Mouse (Mus musculus) MEL (cell line): ENCODE measurements at regions not wholly inside any gene's neighbourhood (a gene's known extent, or its start where the extent isn't known, plus 50 kb on each side); places are given as distances from the start of the nearest gene placed in this dataset.

Experiments used
- DNase-seq: peaks from one replicate; pipeline ENCODE4 v3.0.0; 2011; ENCODE audit warnings: low read depth, low spot score
- H3K27ac ChIP-seq: 2 replicates; pipeline ENCODE4 v1.5.1; 2012; ENCODE audit warnings: low read depth, mild to moderate bottlenecking, control low read depth, low read length, moderate library complexity; ENCODE audit not compliant: control insufficient read depth
- H3K27me3 ChIP-seq, 2 experiments: fragments of 150-350 bp in 1 of 2; sonication (generic) in 1 of 2; 2 replicates each; pipeline ENCODE4 v1.6.1; 2012; ENCODE audit warnings: low read length in 2 of 2, mild to moderate bottlenecking in 2 of 2, improper control_type of control experiment in 1 of 2, moderate library complexity in 1 of 2; ENCODE audit not compliant: insufficient read depth in 2 of 2, control insufficient read depth in 1 of 2
- H3K36me3 ChIP-seq, 2 experiments: 2 replicates each; pipeline ENCODE4 v1.6.1; 2012 to 2014; ENCODE audit warnings: low read length in 2 of 2, improper control_type of control experiment in 1 of 2, inconsistent platforms in 1 of 2, mild to moderate bottlenecking in 1 of 2; ENCODE audit not compliant: insufficient read depth in 2 of 2, control insufficient read depth in 1 of 2
- H3K4me1 ChIP-seq, 2 experiments: fragments of 150-350 bp in 1 of 2; sonication (generic) in 1 of 2; 2 replicates each; pipeline ENCODE4 v1.6.1; 2012; ENCODE audit warnings: low read length in 2 of 2, improper control_type of control experiment in 1 of 2, mild to moderate bottlenecking in 1 of 2; ENCODE audit not compliant: insufficient read depth in 2 of 2, control insufficient read depth in 1 of 2
- H3K4me3 ChIP-seq, 2 experiments: fragments of 150-350 bp in 1 of 2; sonication (generic) in 1 of 2; 2 replicates each; pipeline ENCODE4 v1.5.1; 2012; ENCODE audit warnings: low read depth in 2 of 2, low read length in 2 of 2, mild to moderate bottlenecking in 2 of 2, moderate library complexity in 2 of 2, control low read depth in 1 of 2, improper control_type of control experiment in 1 of 2; ENCODE audit not compliant: control insufficient read depth in 1 of 2, insufficient read depth in 1 of 2
- H3K79me2 ChIP-seq: 2 replicates; pipeline ENCODE4 v1.6.1; 2012; ENCODE audit warnings: mild to moderate bottlenecking, low read length, moderate library complexity; ENCODE audit not compliant: control insufficient read depth, poor library complexity, insufficient read depth
- H3K9ac ChIP-seq: 2 replicates; pipeline ENCODE4 v1.6.1; 2012; ENCODE audit warnings: low read depth, mild to moderate bottlenecking, control low read depth, low read length, moderate library complexity; ENCODE audit not compliant: control insufficient read depth, poor library complexity, severe bottlenecking
- H3K9me3 ChIP-seq: fragments of 150-350 bp; sonication (generic); replicated peaks from 2 replicates; pipeline ENCODE4 v1.6.1; 2012; ENCODE audit warnings: mild to moderate bottlenecking, low read length, improper control_type of control experiment, moderate library complexity; ENCODE audit not compliant: insufficient read depth
- BHLHE40 ChIP-seq: IDR thresholded peaks from 2 replicates; pipeline ENCODE4 v1.6.1; 2012; ENCODE audit warnings: low read depth, mild to moderate bottlenecking, inconsistent platforms, low read length, improper control_type of control experiment, borderline replicate concordance
- CHD1 ChIP-seq: IDR thresholded peaks from 2 replicates; pipeline ENCODE4 v1.6.1; 2012; ENCODE audit warnings: low read depth, mild to moderate bottlenecking, inconsistent platforms, low read length, improper control_type of control experiment
- CHD2 ChIP-seq: IDR thresholded peaks from 2 replicates; pipeline ENCODE4 v1.6.1; 2011; ENCODE audit warnings: low read length, improper control_type of control experiment
- CTCF ChIP-seq, 3 experiments: IDR thresholded peaks in 2 of 3; conservative IDR thresholded peaks in 1 of 3; 2 replicates each; pipeline ENCODE4 v1.5.1; 2011 to 2012; ENCODE audit warnings: low read length in 3 of 3, low read depth in 2 of 3, mild to moderate bottlenecking in 2 of 3, improper control_type of control experiment in 1 of 3, inconsistent platforms in 1 of 3, mixed read lengths in 1 of 3, moderate library complexity in 1 of 3; ENCODE audit not compliant: control insufficient read depth in 1 of 3, insufficient read depth in 1 of 3, poor library complexity in 1 of 3, severe bottlenecking in 1 of 3
- ELF1 ChIP-seq: IDR thresholded peaks from 2 replicates; pipeline ENCODE4 v1.6.1; 2014; ENCODE audit warnings: low read depth, mild to moderate bottlenecking, inconsistent platforms, low read length, improper control_type of control experiment, moderate library complexity
- EP300 ChIP-seq, 2 experiments: IDR thresholded peaks; 2 replicates each; pipeline ENCODE4 v1.6.1; 2011; ENCODE audit warnings: improper control_type of control experiment in 2 of 2, low read length in 2 of 2, low read depth in 1 of 2, mild to moderate bottlenecking in 1 of 2
- ETS1 ChIP-seq: IDR thresholded peaks from 2 replicates; pipeline ENCODE4 v1.6.1; 2012; ENCODE audit warnings: low read depth, mild to moderate bottlenecking, inconsistent platforms, low read length, improper control_type of control experiment, moderate library complexity
- GABPA ChIP-seq: IDR thresholded peaks from 2 replicates; pipeline ENCODE4 v1.6.1; 2012; ENCODE audit warnings: low read depth, mild to moderate bottlenecking, inconsistent platforms, low read length, improper control_type of control experiment, moderate library complexity
- GATA1 ChIP-seq: IDR thresholded peaks from 2 replicates; pipeline ENCODE4 v1.6.1; 2011; ENCODE audit warnings: low read depth, low read length, improper control_type of control experiment
- HCFC1 ChIP-seq: IDR thresholded peaks from 2 replicates; pipeline ENCODE4 v1.6.1; 2012; ENCODE audit warnings: low read depth, mild to moderate bottlenecking, inconsistent platforms, low read length, improper control_type of control experiment, moderate library complexity
- JUND ChIP-seq: IDR thresholded peaks from 2 replicates; pipeline ENCODE4 v1.6.1; 2011; ENCODE audit warnings: low read depth, mild to moderate bottlenecking, improper control_type of control experiment, low read length
- MAZ ChIP-seq: IDR thresholded peaks from 2 replicates; pipeline ENCODE4 v1.6.1; 2012; ENCODE audit warnings: low read depth, mild to moderate bottlenecking, inconsistent platforms, low read length, improper control_type of control experiment
- MYB ChIP-seq: IDR thresholded peaks from 2 replicates; pipeline ENCODE4 v1.6.1; 2011; ENCODE audit warnings: mild to moderate bottlenecking, low read depth, low read length, improper control_type of control experiment
- MYC ChIP-seq: IDR thresholded peaks from 2 replicates; pipeline ENCODE4 v1.6.1; 2011; ENCODE audit warnings: low read depth, mild to moderate bottlenecking, low read length, improper control_type of control experiment, moderate library complexity
- NELFE ChIP-seq: IDR thresholded peaks from 2 replicates; pipeline ENCODE4 v1.6.1; 2011; ENCODE audit warnings: low read depth, low read length, improper control_type of control experiment
- NRF1 ChIP-seq: IDR thresholded peaks from 2 replicates; pipeline ENCODE4 v1.6.1; 2014; ENCODE audit warnings: low read depth, mild to moderate bottlenecking, inconsistent platforms, low read length, improper control_type of control experiment, moderate library complexity; ENCODE audit not compliant: poor library complexity, insufficient read depth, severe bottlenecking
- POLR2A ChIP-seq, 2 experiments: IDR thresholded peaks; 2 replicates each; pipeline ENCODE4 v1.6.1; 2011 to 2012; ENCODE audit warnings: low read length in 2 of 2, mild to moderate bottlenecking in 2 of 2, control low read depth in 1 of 2, improper control_type of control experiment in 1 of 2, low read depth in 1 of 2, moderate library complexity in 1 of 2; ENCODE audit not compliant: control insufficient read depth in 1 of 2, insufficient read depth in 1 of 2, poor library complexity in 1 of 2
- POLR2AphosphoS2 ChIP-seq: IDR thresholded peaks from 2 replicates; pipeline ENCODE4 v1.6.1; 2011; ENCODE audit warnings: low read length, improper control_type of control experiment
- POLR2AphosphoS5 ChIP-seq: IDR thresholded peaks from 2 replicates; pipeline ENCODE4 v1.6.1; 2012; ENCODE audit warnings: low read depth, borderline replicate concordance, mild to moderate bottlenecking, inconsistent platforms, low read length, moderate library complexity, mixed read lengths
- RAD21 ChIP-seq: IDR thresholded peaks from 2 replicates; pipeline ENCODE4 v1.6.1; 2011; ENCODE audit warnings: mild to moderate bottlenecking, low read depth, low read length, improper control_type of control experiment
- RCOR1 ChIP-seq: IDR thresholded peaks from 2 replicates; pipeline ENCODE4 v1.6.1; 2012; ENCODE audit warnings: low read depth, mild to moderate bottlenecking, inconsistent platforms, low read length, improper control_type of control experiment
- SIN3A ChIP-seq: IDR thresholded peaks from 2 replicates; pipeline ENCODE4 v1.6.1; 2012; ENCODE audit warnings: low read length, improper control_type of control experiment, inconsistent platforms
- TAL1 ChIP-seq: IDR thresholded peaks from 2 replicates; pipeline ENCODE4 v1.6.1; 2012; ENCODE audit warnings: mild to moderate bottlenecking, inconsistent platforms, low read length, moderate library complexity, mixed read lengths
- TBP ChIP-seq: IDR thresholded peaks from 2 replicates; pipeline ENCODE4 v1.8.0; 2011; ENCODE audit warnings: low read depth, low read length, improper control_type of control experiment
- TCF12 ChIP-seq: IDR thresholded peaks from 2 replicates; pipeline ENCODE4 v1.6.1; 2014; ENCODE audit warnings: low read depth, mild to moderate bottlenecking, inconsistent platforms, low read length, improper control_type of control experiment, moderate library complexity
- UBTF ChIP-seq: IDR thresholded peaks from 2 replicates; pipeline ENCODE4 v1.6.1; 2012; ENCODE audit warnings: low read depth, mild to moderate bottlenecking, inconsistent platforms, low read length, improper control_type of control experiment, moderate library complexity, borderline replicate concordance; ENCODE audit not compliant: insufficient read depth
- ZC3H11A ChIP-seq: IDR thresholded peaks from 2 replicates; pipeline ENCODE4 v1.6.1; 2012; ENCODE audit warnings: low read depth, mild to moderate bottlenecking, inconsistent platforms, low read length, improper control_type of control experiment
- ZKSCAN1 ChIP-seq: IDR thresholded peaks from 2 replicates; pipeline ENCODE4 v1.6.1; 2012; ENCODE audit warnings: low read depth, mild to moderate bottlenecking, inconsistent platforms, low read length, improper control_type of control experiment, moderate library complexity
- ZMIZ1 ChIP-seq: IDR thresholded peaks from 2 replicates; pipeline ENCODE4 v1.6.1; 2012; ENCODE audit warnings: low read depth, mild to moderate bottlenecking, inconsistent platforms, low read length, improper control_type of control experiment, moderate library complexity
- ZNF384 ChIP-seq: IDR thresholded peaks from 2 replicates; pipeline ENCODE4 v1.6.1; 2012; ENCODE audit warnings: low read depth, mild to moderate bottlenecking, inconsistent platforms, low read length, improper control_type of control experiment

DNA sequence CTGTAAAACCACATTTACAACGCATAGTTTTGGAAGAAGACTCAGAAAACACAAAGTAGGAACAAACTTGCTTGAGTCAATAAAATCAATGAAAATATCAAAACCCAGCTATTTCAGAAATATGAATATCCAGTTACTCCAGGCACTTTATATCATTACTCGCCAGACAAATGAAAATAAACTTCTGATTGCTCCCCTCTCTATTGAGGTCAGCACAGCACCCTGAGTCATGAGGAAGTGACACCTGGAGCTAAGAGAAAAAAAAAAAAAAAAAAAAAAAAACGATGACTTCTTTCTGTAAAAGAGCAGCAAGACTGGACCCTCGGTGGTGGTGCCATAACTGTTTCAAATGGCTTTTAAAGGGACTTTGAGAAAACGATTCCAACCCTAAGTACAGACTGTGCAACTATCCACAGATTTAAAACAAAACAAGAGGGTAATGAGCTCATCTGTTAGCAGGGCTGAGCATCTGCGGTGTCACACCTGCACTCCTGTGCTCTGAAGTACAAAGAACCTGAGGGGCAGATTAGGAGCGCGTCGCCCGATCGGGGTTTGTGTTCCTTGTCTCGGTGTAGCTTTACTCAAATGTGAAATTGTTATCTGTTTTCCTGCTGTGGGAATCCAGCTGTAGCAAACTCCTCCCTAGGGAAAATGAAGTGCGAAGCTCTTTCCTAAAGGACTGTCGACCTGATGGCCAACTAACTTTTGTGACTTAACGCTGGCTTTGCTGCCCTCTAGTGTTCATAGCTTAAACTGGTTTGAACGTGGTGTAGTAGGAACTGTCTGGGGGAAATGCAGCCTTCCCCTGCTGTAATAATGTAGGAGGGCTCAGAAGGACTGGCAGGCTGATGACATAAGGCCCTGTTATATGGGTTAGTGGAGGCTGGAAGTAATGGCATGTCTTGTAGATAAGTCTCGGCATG lies 449.9 kb downstream of the Dad1 start (continued):
- TF ChIP-seq UBTF (no peak), CTCF (IDR thresholded peaks at IDR 0.05 in 2 of 3, conservative IDR thresholded peaks at IDR 0.05 in 1 of 3; ENCODE audit: control insufficient read depth in 1 of 3, insufficient read depth in 1 of 3, low read depth in 2 of 3, low read length in 3 of 3, poor library complexity in 1 of 3, severe bottlenecking in 1 of 3) (peak; percentile 57 to 77 (median 64)), POLR2AphosphoS5 (no peak), MYB (no peak), SIN3A (peak; percentile 53), MAZ (0 out of 2 replicates have a peak, but pooled peaks have one; percentile 33), ELF1 (no peak), ZMIZ1 (no peak), POLR2A (IDR thresholded peaks at IDR 0.05; ENCODE audit: control insufficient read depth in 1 of 2, insufficient read depth in 1 of 2, low read depth in 1 of 2, low read length in 2 of 2, poor library complexity in 1 of 2) (no peak), TAL1 (peak; percentile 55), HCFC1 (no peak), GATA1 (no peak), MYC (0 out of 2 replicates have a peak, but pooled peaks have one; percentile 32), ZC3H11A (peak; percentile 87), TBP (no peak), NELFE (no peak), CHD2 (no peak), RCOR1 (no peak; the same call in 1 of the 2 replicates), NRF1 (no peak), GABPA (no peak)

DNA sequence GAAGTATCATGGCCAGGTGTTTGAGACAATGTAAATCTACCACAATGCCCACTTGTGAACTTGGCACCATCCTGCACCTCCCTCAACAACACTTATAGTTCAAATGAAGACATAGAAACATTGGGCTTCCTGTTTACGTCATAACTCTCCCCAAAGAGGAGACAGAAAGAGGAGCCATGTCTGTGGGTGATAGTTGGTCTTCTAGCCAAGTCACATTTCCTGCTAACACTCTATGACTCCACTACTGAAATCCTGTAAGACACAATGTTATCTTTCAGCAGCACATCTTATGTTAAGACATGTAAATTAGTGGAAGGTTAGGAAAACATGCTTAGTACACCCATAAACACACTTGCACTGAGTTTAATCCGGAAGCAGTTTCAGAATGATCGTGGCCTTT lies 451.4 kb downstream of the Dad1 start:
- peak overlapping the region; percentile 63 for H3K9ac ChIP-seq
- DNase-seq: peak; percentile 78
- peak; percentile 86 for TF ChIP-seq ETS1
- no peak for TF ChIP-seq POLR2AphosphoS2
- TF ChIP-seq EP300 (IDR thresholded peaks at IDR 0.05; ENCODE audit: low read depth in 1 of 2, low read length in 2 of 2): peak in 1 of 2 experiments; percentile 36; a peak in 2 of 4 replicates
- peak; percentile 61 for TF ChIP-seq SIN3A
- peak; percentile 49 for TF ChIP-seq TAL1
- no peak for TF ChIP-seq JUND
- TF ChIP-seq MYC: peak; percentile 67; the same call in 1 of the 2 replicates
- TF ChIP-seq BHLHE40: peak; percentile 94
- TF ChIP-seq TCF12: peak; percentile 31; the same call in 1 of the 2 replicates
- TF ChIP-seq RAD21: no peak
- TF ChIP-seq ZKSCAN1: no peak
- TF ChIP-seq ZNF384: no peak
- 0 out of 2 replicates have a peak, but pooled peaks have one; percentile 38 for TF ChIP-seq HCFC1
- no peak for TF ChIP-seq NELFE
- TF ChIP-seq GABPA: no peak
- no peak for TF ChIP-seq ZMIZ1
- no peak for TF ChIP-seq POLR2AphosphoS5
- no peak for TF ChIP-seq CHD1
- TF ChIP-seq POLR2A (IDR thresholded peaks at IDR 0.05; ENCODE audit: control insufficient read depth in 1 of 2, insufficient read depth in 1 of 2, low read depth in 1 of 2, low read length in 2 of 2, poor library complexity in 1 of 2): 0 out of 4 replicates have a peak, but pooled peaks of 1 of the 2 experiments have one; percentile 31
- peaks cover 13% of the 10 kb centered on the region for H3K79me2 ChIP-seq
- peak overlapping the region; percentile 50 to 64; a peak in 2 of 4 replicates for H3K4me3 ChIP-seq
- H3K4me1 ChIP-seq: peaks cover 12 to 25% of the 10 kb centered on the region in 2 experiments
- H3K9me3 ChIP-seq: no peaks in the 10 kb centered on the region
- H3K27ac ChIP-seq: peak overlapping the region; percentile 91
- H3K36me3 ChIP-seq: peaks cover 3 to 31% of the 10 kb centered on the region in 2 experiments; a peak in 2 of 4 replicates
- H3K27me3 ChIP-seq: no peaks in the 10 kb centered on the region
